In the genomic region with DNA sequence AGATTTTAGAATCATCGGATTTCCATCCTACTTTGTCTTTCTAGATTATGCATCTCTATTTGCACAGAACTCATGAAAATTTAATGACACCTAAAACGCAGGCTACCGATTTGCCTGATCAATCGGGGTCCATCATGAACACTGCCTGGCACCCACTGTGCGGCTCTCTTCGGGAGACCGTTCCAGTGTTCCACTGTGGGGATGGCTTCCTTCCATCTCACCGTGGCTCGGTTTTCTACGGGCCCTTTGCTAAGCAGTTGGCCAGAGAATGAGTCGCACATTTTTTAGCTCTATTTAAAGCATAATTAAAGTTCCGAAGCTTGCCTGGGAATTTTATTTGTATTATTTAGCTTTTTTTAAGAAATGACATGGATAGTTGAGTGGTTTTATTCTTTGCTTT, we compare ENCODE assay signal across 11 mouse cellular contexts.
"Had no signal": no experiment of that assay in that cellular context is flagged by ENCODE, and none has a peak within 500 bp of the region (broad histone marks: within the 10 kb centered on the region; RNA-seq: fewer than 3 reads in every experiment).

No protein-coding gene starts in this region.

- H3K4me3 ChIP-seq: limb, embryonic 13.5 days; midbrain, embryonic 12.5 days; neural tube, embryonic 13.5 days; stomach, embryonic 15.5 days had no signal

- H3K36me3 ChIP-seq: limb, embryonic 13.5 days; midbrain, embryonic 12.5 days; neural tube, embryonic 13.5 days; stomach, embryonic 15.5 days had no signal

- H3K27ac ChIP-seq: kidney, postnatal 0 days; limb, embryonic 13.5 days; liver, embryonic 14.5 days; midbrain, embryonic 12.5 days; neural tube, embryonic 13.5 days; stomach, embryonic 15.5 days had no signal

- ATAC-seq: midbrain, embryonic 16.5 days had no signal

- H3K4me2 ChIP-seq: limb, embryonic 13.5 days; midbrain, embryonic 12.5 days; neural tube, embryonic 13.5 days; stomach, embryonic 15.5 days had no signal

- H3K4me1 ChIP-seq: midbrain, embryonic 12.5 days; stomach, embryonic 15.5 days had no signal

- H3K9ac ChIP-seq: limb, embryonic 13.5 days; liver, embryonic 14.5 days; midbrain, embryonic 12.5 days; neural tube, embryonic 13.5 days; stomach, embryonic 15.5 days had no signal

- DNase-seq: kidney, postnatal 36 days; lung, adult 18-20 months; thymus, adult 2 months; thymus, postnatal 25 days had no signal

- H3K9me3 ChIP-seq: limb, embryonic 13.5 days; midbrain, embryonic 12.5 days; neural tube, embryonic 13.5 days; stomach, embryonic 15.5 days had no signal

- H3K27me3 ChIP-seq: limb, embryonic 13.5 days; midbrain, embryonic 12.5 days; neural tube, embryonic 13.5 days; stomach, embryonic 15.5 days had no signal
